Mouse (Mus musculus): Measurements from ENCODE around the gene Chchd6. TPM values are rescaled to one million over a fixed set of nuclear protein-coding genes. Genes with fewer than 3 reads are reported as not detected.

Gene Chchd6
- total and polyA plus RNA-seq, 3 experiments = 9.3 to 25.1 (median 11.4) TPM

DNA sequence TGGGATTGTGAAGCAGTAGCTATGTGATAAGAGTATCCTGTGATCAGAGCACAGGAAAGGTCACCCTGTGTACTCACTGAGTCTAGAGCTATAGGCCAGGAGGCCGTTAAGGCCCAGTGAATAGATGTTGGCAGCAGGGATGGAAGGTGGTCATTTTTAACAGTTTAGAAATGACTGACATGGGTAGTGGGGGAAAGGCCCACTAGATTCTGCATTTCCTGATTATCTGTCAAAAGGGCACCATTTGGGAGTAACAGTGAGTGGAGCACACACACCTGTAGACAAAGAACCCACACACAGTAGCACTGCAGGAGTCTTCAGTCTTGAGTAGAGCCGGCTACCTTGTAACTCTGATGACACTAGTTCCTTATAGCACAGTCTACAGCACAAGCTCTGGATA lies 141.0 kb downstream of the Chchd6 start:
- intact Hi-C loops (cut with DNase I) = no loop called here
- H3K27ac ChIP-seq = peak overlapping the region; percentile 77; the same call in 1 of the 2 replicates
- no peaks in the 10 kb centered on the region for H3K27me3 ChIP-seq (ENCODE audit: control insufficient read depth, insufficient read depth, low read length)
- H3K4me1 ChIP-seq (ENCODE audit: control insufficient read depth, insufficient read depth, low read length) = peaks cover 18% of the 10 kb centered on the region
- H3K9ac ChIP-seq (ENCODE audit: low read depth, low read length) = no peak overlapping the region
- H3K79me2 ChIP-seq (replicated peaks; ENCODE audit: control insufficient read depth, insufficient read depth, low read length) = no peaks in the 10 kb centered on the region
- peaks cover 2% of the 10 kb centered on the region for H3K36me3 ChIP-seq (ENCODE audit: control insufficient read depth, insufficient read depth, low read length)
- no peak for DNase-seq
- no peak overlapping the region for H3K4me3 ChIP-seq
- WGBS = 82% methylated on average over 2 of the region's 2 CpGs
- TF ChIP-seq EP300 (IDR thresholded peaks at IDR 0.05; ENCODE audit: insufficient read depth, low read depth, low read length) (no peak), POLR2A (IDR thresholded peaks at IDR 0.05; ENCODE audit: insufficient read depth, low read depth, low read length) (no peak), CTCF (IDR thresholded peaks at IDR 0.05) (no peak)

DNA sequence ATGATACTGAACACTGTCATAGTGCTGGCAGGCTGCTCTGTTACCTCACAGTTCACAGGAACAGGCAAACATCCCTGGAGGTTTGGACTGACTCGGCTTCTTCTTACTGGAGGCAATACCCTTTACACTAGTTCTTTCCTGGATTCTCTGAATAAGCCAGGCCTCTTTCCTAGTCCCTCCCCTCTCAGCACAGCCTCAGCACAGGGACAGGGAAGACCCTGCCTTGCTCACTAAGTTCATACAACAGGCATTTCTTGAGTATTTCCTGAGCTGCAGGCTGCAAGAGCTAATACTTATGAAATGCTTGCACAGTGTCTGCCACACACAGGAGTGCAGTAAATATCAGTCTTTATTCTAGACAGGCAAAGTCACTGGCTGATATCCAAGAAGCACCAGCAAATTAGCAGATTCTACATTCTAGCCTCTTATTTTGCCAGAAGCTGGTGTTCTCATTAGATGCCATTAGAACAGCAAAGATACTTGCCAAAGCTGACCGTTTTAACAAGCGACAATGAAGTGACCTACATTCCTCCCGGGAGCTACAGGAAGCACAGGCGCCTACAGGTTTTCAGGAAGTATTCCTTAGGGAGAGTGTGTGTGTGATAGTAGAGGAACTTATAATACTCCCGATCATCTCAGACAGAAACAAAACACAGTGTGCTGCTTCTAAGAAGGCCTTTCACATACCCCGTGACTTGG lies 142.3 kb downstream of the Chchd6 start:
- H3K27ac ChIP-seq = peak overlapping the region; percentile 77
- TF ChIP-seq CTCF (IDR thresholded peaks at IDR 0.05) (no peak), POLR2A (IDR thresholded peaks at IDR 0.05; ENCODE audit: insufficient read depth, low read depth, low read length) (no peak), EP300 (IDR thresholded peaks at IDR 0.05; ENCODE audit: insufficient read depth, low read depth, low read length) (no peak)
- peak in 1 of 2 experiments; percentile 34 for DNase-seq
- H3K36me3 ChIP-seq (ENCODE audit: control insufficient read depth, insufficient read depth, low read length) = peaks cover 2% of the 10 kb centered on the region
- intact Hi-C loops (cut with DNase I) = no loop called here
- H3K79me2 ChIP-seq (replicated peaks; ENCODE audit: control insufficient read depth, insufficient read depth, low read length) = no peaks in the 10 kb centered on the region
- H3K27me3 ChIP-seq (ENCODE audit: control insufficient read depth, insufficient read depth, low read length) = no peaks in the 10 kb centered on the region
- WGBS = 22% methylated on average over 7 of the region's 7 CpGs
- H3K4me3 ChIP-seq = no peak overlapping the region
- H3K4me1 ChIP-seq (ENCODE audit: control insufficient read depth, insufficient read depth, low read length) = peaks cover 18% of the 10 kb centered on the region
- no peak overlapping the region for H3K9ac ChIP-seq (ENCODE audit: low read depth, low read length)

GRCm38 (mm10) chr6:89452356-89452755 lies 143.1 kb downstream of the Chchd6 start:
- H3K4me3 ChIP-seq = no peak overlapping the region
- no peak for DNase-seq
- WGBS = 81% methylated on average over 6 of the region's 6 CpGs
- no peak overlapping the region for H3K9ac ChIP-seq (ENCODE audit: low read depth, low read length)
- peaks cover 2% of the 10 kb centered on the region for H3K36me3 ChIP-seq (ENCODE audit: control insufficient read depth, insufficient read depth, low read length)
- peak overlapping the region; percentile 56 for H3K27ac ChIP-seq
- H3K4me1 ChIP-seq (ENCODE audit: control insufficient read depth, insufficient read depth, low read length) = peaks cover 18% of the 10 kb centered on the region
- intact Hi-C loops (cut with DNase I) = no loop called here
- TF ChIP-seq CTCF (IDR thresholded peaks at IDR 0.05) = no peak
- no peak for TF ChIP-seq EP300 (IDR thresholded peaks at IDR 0.05; ENCODE audit: insufficient read depth, low read depth, low read length)
- TF ChIP-seq POLR2A (IDR thresholded peaks at IDR 0.05; ENCODE audit: insufficient read depth, low read depth, low read length) = no peak
- no peaks in the 10 kb centered on the region for H3K27me3 ChIP-seq (ENCODE audit: control insufficient read depth, insufficient read depth, low read length)
- no peaks in the 10 kb centered on the region for H3K79me2 ChIP-seq (replicated peaks; ENCODE audit: control insufficient read depth, insufficient read depth, low read length)

GRCm38 (mm10) chr6:89448736-89449135 lies 146.7 kb downstream of the Chchd6 start:
- no peaks in the 10 kb centered on the region for H3K27me3 ChIP-seq (ENCODE audit: control insufficient read depth, insufficient read depth, low read length)
- WGBS = 45% methylated on average over 3 of the region's 3 CpGs
- no peak overlapping the region for H3K4me3 ChIP-seq
- DNase-seq = no peak
- H3K4me1 ChIP-seq (ENCODE audit: control insufficient read depth, insufficient read depth, low read length) = peaks cover 5% of the 10 kb centered on the region
- no peaks in the 10 kb centered on the region; the same call in none of the 2 replicates for H3K36me3 ChIP-seq (ENCODE audit: control insufficient read depth, insufficient read depth, low read length)
- H3K79me2 ChIP-seq (replicated peaks; ENCODE audit: control insufficient read depth, insufficient read depth, low read length) = no peaks in the 10 kb centered on the region
- H3K9ac ChIP-seq (ENCODE audit: low read depth, low read length) = no peak overlapping the region
- intact Hi-C loops (cut with DNase I) = no loop called here
- no peak overlapping the region for H3K27ac ChIP-seq
- TF ChIP-seq CTCF (IDR thresholded peaks at IDR 0.05) (no peak), EP300 (IDR thresholded peaks at IDR 0.05; ENCODE audit: insufficient read depth, low read depth, low read length) (no peak), POLR2A (IDR thresholded peaks at IDR 0.05; ENCODE audit: insufficient read depth, low read depth, low read length) (no peak)

DNA sequence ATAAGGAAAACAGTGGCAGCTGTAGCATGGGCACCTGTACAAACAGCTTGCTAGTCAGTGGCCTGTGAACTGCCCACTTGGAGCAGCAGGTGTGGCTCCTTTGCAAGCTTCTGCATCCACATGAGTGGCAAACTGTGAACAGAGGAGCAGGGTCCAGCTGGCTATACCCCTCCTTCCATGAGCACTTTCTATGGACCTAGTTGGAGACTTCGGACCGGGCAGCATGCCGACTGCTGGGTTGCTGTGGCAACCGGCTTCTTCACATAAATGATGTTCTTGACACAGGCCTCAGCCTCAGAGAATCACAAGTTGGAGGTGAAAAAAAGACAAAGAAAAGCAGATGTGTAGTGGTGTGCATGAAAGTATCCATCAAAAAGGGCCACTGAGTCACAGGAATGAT lies 154.8 kb downstream of the Chchd6 start:
- WGBS = 93% methylated on average over 4 of the region's 4 CpGs
- H3K4me3 ChIP-seq = no peak overlapping the region

DNA sequence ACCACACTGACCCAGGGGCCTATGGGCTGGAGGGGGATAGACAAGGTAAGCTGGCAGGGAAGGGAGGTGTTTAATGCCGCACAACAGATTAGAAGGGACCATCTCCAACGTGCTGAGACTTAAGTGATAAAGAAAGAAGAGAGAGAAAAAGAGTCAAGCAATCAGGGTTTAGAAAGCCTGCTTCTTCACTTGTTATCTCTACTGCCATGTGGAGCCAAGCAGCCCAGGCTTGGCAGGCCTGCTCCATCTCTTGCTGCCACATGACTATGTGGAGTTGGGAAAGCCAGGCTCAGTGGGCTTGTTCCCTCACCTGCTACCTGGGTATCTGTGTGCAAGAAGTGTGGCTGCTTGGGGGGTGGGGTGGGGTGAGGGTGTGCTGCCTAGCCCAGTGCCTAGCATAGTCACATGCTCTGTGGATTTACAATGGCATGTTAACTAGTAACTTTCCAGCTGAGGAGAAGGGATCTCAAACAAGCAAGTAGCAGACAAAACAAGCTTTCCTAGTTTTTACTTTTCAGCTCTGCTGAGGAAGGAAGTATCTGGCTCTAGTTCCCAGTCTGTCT lies 163.5 kb downstream of the Chchd6 start:
- H3K27ac ChIP-seq = no peak overlapping the region
- H3K36me3 ChIP-seq (ENCODE audit: control insufficient read depth, insufficient read depth, low read length) = no peaks in the 10 kb centered on the region
- no peaks in the 10 kb centered on the region for H3K79me2 ChIP-seq (replicated peaks; ENCODE audit: control insufficient read depth, insufficient read depth, low read length)
- H3K9ac ChIP-seq (ENCODE audit: low read depth, low read length) = no peak overlapping the region
- 70% methylated on average over 2 of the region's 2 CpGs for WGBS
- H3K4me3 ChIP-seq = no peak overlapping the region
- DNase-seq = no peak
- H3K27me3 ChIP-seq (ENCODE audit: control insufficient read depth, insufficient read depth, low read length) = no peaks in the 10 kb centered on the region
- no peaks in the 10 kb centered on the region for H3K4me1 ChIP-seq (ENCODE audit: control insufficient read depth, insufficient read depth, low read length)
- TF ChIP-seq POLR2A (IDR thresholded peaks at IDR 0.05; ENCODE audit: insufficient read depth, low read depth, low read length) (no peak), CTCF (IDR thresholded peaks at IDR 0.05) (no peak), EP300 (IDR thresholded peaks at IDR 0.05; ENCODE audit: insufficient read depth, low read depth, low read length) (no peak)
- intact Hi-C loops (cut with DNase I) = no loop called here

More for the DNA sequence above, 154.8 kb downstream of the Chchd6 start:
- H3K79me2 ChIP-seq (replicated peaks; ENCODE audit: control insufficient read depth, insufficient read depth, low read length) = no peaks in the 10 kb centered on the region
- DNase-seq = no peak
- no peak overlapping the region for H3K9ac ChIP-seq (ENCODE audit: low read depth, low read length)
- H3K36me3 ChIP-seq (ENCODE audit: control insufficient read depth, insufficient read depth, low read length) = no peaks in the 10 kb centered on the region
- no peak overlapping the region for H3K27ac ChIP-seq
- TF ChIP-seq CTCF (IDR thresholded peaks at IDR 0.05) (no peak), POLR2A (IDR thresholded peaks at IDR 0.05; ENCODE audit: insufficient read depth, low read depth, low read length) (no peak), EP300 (IDR thresholded peaks at IDR 0.05; ENCODE audit: insufficient read depth, low read depth, low read length) (no peak)
- H3K4me1 ChIP-seq (ENCODE audit: control insufficient read depth, insufficient read depth, low read length) = peaks cover 1% of the 10 kb centered on the region
- intact Hi-C loops (cut with DNase I) = no loop called here
- no peaks in the 10 kb centered on the region for H3K27me3 ChIP-seq (ENCODE audit: control insufficient read depth, insufficient read depth, low read length)

Data from heart, adult 2 months (tissue).